Mouse (Mus musculus) left cerebral cortex, postnatal 25 days (tissue): ENCODE data around the gene Nim1k. TPM values are rescaled to one million over a fixed set of nuclear protein-coding genes. Genes with fewer than 3 reads are reported as not detected.
"Not testable (repeated sequence)": the region's sequence is repeated elsewhere in the genome, so short reads cannot be mapped to it uniquely, and the experiment has no call there.

Experiments
- DNase-seq, 2 experiments: peaks; one replicate each; pipeline ENCODE4 v3.0.0; 2022; ENCODE audit warnings: low spot score in 2 of 2, mixed read lengths in 1 of 2
- intact Hi-C: fragments of 180-260 bp; cut with DNase I; formaldehyde crosslinking; loops from one replicate; pipeline ENCODE4 v1.15.1; 2025
- total RNA-seq, 2 experiments: library from RNA; stranded (reverse); gene quantifications; 2 replicates each; pipeline ENCODE4 v1.2.3; 2021

Gene Nim1k
- total RNA-seq, 2 experiments from 2014 or later = 13.6 to 16.3 TPM

GRCm38 (mm10) chr13:119696496-119696895, 59.2 kb downstream of the Nim1k start:
- DNase-seq = no peak

DNA sequence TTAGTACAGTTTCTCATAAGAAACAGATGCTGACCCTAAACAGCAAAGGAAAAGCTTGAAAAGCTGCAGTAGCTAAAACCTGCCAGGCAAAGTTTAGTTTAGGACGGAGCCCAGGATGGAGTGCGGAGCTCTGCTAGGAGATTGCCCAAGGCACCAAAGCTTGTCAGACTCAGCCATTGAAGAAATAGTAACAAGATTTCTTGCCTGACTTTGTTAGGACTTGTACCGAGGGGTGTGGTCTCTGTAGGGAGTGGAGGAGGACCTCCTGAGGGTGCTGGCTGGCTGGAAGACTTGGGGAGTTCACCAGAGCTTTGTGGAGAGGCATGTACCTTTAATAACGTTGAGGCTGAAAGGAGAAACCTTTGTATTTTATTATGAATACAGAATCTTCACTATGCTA, 60.0 kb downstream of the Nim1k start:
- intact Hi-C loops = no loop called here
- no peak for DNase-seq

More at GRCm38 (mm10) chr13:119696496-119696895, 59.2 kb downstream of the Nim1k start:
- intact Hi-C loops = no loop called here

DNA sequence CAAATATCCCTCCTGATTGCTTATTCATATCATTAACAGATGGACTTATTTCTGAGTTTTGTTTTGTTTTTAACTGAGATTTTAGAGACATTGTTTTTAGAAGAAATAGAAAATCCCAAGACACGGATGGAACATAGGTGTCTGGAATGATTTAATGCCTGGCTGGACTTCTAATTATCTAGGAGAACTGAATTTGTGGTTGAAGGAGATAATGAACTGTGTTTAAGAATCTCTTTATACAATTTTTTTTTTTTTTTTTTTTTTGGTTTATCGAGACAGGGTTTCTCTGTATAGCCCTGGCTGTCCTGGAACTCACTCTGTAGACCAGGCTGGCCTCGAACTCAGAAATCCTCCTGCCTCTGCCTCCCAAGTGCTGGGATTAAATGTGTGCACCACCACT, 63.7 kb downstream of the Nim1k start:
- intact Hi-C loops = loop anchor here (5.0 kb wide), 1 partner anchor 50 kb away; no protein-coding TSS in a partner anchor
- not testable (repeated sequence) for DNase-seq

DNA sequence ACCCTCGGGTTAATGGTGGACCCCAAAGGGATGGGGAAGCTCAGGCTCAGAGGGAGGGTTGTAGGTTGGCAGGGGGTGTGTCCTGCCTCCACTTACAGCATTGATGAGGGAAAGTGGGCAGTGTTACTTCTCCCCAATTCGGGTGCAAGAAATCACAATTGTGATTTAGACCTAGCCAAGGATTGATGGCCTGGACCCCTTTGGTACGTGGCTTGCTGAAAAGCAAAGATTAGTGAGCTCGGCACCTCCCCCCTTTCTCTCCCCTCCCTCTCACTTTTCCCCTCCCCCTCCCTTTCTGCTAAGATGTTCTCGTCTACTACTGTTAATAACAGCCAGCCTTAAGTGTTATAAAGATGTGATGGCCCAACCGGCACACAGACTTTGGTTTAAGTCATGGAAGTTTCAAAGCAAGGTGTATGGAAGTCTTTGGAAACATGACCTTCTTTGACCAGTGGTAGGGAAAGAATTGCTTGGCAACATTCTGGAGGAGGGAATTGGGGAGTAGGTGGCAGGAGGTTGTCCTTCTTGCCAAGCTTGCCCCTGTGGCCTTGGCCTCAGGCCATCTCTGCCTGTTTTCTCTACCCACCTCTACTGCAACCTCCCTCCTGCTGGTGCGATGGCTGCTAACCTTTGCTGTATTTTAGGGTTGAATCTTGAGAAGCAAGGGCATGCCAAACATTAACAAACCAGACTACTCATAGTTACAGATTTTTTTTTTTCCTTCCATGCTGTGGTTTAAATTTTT, 64.6 kb downstream of the Nim1k start:
- DNase-seq = no peak
- intact Hi-C loops = loop anchor here (5.0 kb wide), 1 partner anchor 49 kb away; no protein-coding TSS in a partner anchor

- peak; percentile 98 to 100 for DNase-seq
- intact Hi-C loops = loop anchor here (5.0 kb wide), 1 partner anchor 48 kb away; no protein-coding TSS in a partner anchor
Observed at GRCm38 (mm10) chr13:119690039-119690728, 65.5 kb downstream of the Nim1k start, which contains the start of gene Hmgcs1. Gene Hmgcs1, plus strand, starts transcription at chr13:119690379.

DNA sequence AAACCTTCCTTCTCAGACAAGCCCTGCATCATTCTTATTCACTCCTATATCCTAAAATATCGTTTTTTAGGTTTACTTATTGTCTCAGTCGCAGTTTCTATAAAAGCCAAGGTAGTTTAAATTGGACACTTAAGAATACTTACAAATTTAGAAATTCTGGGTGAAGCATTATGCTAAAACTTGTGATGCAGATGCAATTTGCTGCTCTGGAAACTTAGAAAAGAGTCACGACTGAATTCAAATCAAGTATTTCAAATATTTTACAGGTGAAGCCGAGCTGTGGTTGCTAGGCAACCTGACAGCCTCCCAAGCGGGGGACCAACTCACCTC, 66.0 kb downstream of the Nim1k start:
- intact Hi-C loops = loop anchor here (5.0 kb wide), 1 partner anchor 47 kb away; no protein-coding TSS in a partner anchor
- DNase-seq = no peak

- no peak for DNase-seq
- intact Hi-C loops = no loop called here
Observed at GRCm38 (mm10) chr13:119684416-119685177, 71.1 kb downstream of the Nim1k start.

DNA sequence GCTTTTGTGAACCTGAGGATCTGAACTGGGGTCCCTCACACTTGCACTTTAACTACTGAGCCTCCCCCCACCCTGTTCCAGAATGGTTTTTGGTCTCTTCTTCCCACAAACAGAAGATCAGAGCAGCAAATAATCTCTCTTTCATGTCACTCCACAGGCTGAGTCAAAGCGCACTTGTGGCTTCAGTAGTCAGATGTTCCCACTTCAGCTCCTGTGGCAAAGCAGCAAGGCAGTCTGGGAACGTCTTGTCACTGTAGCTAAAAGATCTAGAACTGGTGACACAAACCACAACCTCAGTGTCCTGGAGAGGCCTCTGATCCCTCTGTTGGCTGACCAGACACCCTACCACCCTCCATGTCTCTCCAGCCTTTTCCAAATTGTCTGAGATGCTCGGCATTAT, 74.5 kb downstream of the Nim1k start:
- no peak for DNase-seq

DNA sequence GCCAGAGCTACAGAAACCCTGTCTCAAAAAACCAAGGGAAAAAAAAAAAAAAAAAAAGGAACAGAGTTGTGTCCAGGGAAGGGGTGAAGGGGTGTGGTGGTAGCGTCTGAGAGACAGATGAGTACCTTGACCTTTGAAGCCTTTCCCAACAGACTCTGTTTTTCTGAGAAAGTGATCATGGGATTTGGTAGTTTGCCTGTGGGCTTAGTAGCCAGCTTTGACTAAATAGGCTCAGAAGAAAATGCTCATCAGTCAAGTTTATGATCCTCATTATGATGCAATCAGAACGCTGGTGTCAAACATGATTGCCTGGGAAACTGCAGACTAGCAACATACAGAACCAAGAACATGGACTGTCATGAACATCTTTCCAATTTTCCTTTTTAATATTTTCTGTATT, 76.0 kb downstream of the Nim1k start:
- DNase-seq = no peak
- intact Hi-C loops = no loop called here

More for the DNA sequence above, 74.5 kb downstream of the Nim1k start:
- intact Hi-C loops = no loop called here

DNA sequence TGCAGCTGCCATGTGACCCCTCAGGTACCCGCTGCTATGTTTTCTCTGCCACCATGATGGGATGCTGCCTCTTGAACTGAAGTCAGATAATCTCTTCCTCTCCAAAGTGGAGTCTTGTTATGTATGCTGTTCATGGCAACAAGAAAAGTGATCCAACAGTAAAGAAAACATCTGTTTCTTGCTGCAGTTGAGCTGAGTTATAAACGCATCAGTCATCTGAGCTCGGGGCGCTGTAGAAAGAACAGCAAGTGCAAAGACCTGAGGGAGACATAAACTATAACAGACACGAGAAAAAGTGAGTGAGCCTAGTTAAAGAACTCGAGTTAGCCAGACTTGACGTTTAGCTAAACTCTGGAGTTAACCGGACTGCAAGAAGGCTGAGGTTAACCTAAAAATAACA, 76.9 kb downstream of the Nim1k start:
- DNase-seq = no peak
- intact Hi-C loops = no loop called here

DNA sequence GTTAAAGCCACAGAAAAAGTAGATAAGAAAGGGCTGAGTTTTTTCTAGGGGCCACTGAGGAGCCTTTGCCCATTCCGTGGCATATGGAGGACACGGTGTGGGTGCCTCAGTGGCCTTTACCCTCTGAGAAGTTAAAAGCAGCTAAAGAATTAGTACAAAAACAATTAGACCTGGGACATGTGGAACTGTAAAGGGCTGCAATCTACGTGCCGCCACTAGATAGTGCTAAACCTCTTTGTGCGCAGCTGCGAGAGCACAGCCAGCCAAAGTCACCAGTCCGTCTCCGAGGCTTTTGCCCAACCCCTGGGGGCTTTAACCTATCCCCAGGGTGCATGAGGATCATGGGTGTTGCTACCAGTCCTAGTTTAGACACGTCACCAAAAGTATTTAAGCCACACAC, 94.3 kb downstream of the Nim1k start:
- peak in 1 of 2 experiments; percentile 40 for DNase-seq
- intact Hi-C loops = not testable (repeated sequence)

Other genes with a start within 250 kb of the Nim1k start
- gene Ccl28, start 132.1 kb downstream of the Nim1k start, total RNA-seq = 1 to 10 TPM; 1.0 to 1.1 TPM
- gene Hmgcs1, start 65.5 kb downstream of the Nim1k start, total RNA-seq = 100 to 1,000 TPM; 301 to 304 TPM
- gene Zfp131, start 35.0 kb upstream of the Nim1k start, total RNA-seq = 10 to 100 TPM; 44.2 to 48.2 TPM
- not detected for gene AF067063, start 74.3 kb upstream of the Nim1k start, total RNA-seq
- not detected for gene D13Ertd608e, start 80.1 kb upstream of the Nim1k start, total RNA-seq
- gene Tcstv1, start 138.9 kb upstream of the Nim1k start, total RNA-seq = not detected
- gene Gm21761, start 173.4 kb upstream of the Nim1k start, total RNA-seq = not detected
- gene B020031M17Rik, start 194.9 kb upstream of the Nim1k start, total RNA-seq = not detected